ENCODE assay signal across 12 mouse cellular contexts in the genomic region with DNA sequence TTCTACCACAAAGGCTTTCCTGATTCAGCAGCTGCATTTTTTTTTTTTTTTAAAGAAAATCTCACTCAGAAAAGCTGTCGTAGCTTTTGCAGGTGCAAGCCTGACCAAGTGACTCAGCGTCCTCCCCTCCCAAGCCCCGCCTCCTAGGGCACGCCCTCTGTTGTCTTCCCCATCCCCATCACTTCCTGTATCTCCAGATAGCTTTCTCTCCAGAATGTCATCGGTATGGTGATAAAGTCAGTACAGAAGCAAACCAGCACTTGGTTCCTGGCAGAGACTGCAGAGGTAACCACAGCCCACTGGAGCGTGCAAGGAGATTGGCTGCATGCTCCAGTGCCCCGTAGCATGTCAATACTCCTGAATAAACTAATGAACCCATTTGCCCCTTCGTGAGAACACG.
DNase-seq lines count a peak whose midpoint lies in the region; ATAC-seq and TF ChIP-seq lines count a peak whose summit lies in the region.
"Had no signal": no experiment of that assay in that cellular context is flagged by ENCODE, and none has a peak within 500 bp of the region (broad histone marks: within the 10 kb centered on the region; RNA-seq: fewer than 3 reads in every experiment).

No protein-coding gene starts in this region.

- no peaks in the 10 kb centered on the region for H3K4me1 ChIP-seq in liver, embryonic 14.5 days (replicated peaks; ENCODE audit: control insufficient read depth in 2 of 2, insufficient read depth in 2 of 2, low read length in 1 of 2)
- H3K4me1 ChIP-seq in midbrain, postnatal 0 days (ENCODE audit: insufficient read depth, low read length): no peaks in the 10 kb centered on the region

- no peaks in the 10 kb centered on the region for H3K27me3 ChIP-seq in liver, embryonic 14.5 days (ENCODE audit: control insufficient read depth, insufficient read depth, low read length)
- no peaks in the 10 kb centered on the region for H3K27me3 ChIP-seq in midbrain, postnatal 0 days (ENCODE audit: insufficient read depth, low read length)
- H3K27me3 ChIP-seq: neural tube, embryonic 13.5 days had no signal

- H3K27ac ChIP-seq in liver, embryonic 14.5 days: no peak overlapping the region
- no peak overlapping the region for H3K27ac ChIP-seq in midbrain, postnatal 0 days (ENCODE audit: low read depth, low read length)
- H3K27ac ChIP-seq: neural tube, embryonic 13.5 days had no signal

- peak; percentile 1 for DNase-seq in lung, postnatal 14 days
- no peak for DNase-seq in lung, postnatal 4 days
- DNase-seq in c-Kit-positive CD71-positive TER-119-positive erythroid progenitor cells, embryonic 14.5 days (ENCODE audit: low spot score): peak; percentile 4
- DNase-seq in liver, embryonic 14.5 days (ENCODE audit: low read depth in 3 of 3, low spot score in 3 of 3): peak in 2 of 3 experiments; percentile 4 to 5
- peak; percentile 78 for DNase-seq in thymus, postnatal 25 days
- DNase-seq in right cerebral cortex, postnatal 25 days: no peak
- no peak for DNase-seq in midbrain, postnatal 0 days (ENCODE audit: low spot score)
- no peak for DNase-seq in gastrocnemius, postnatal 4 days (ENCODE audit: low spot score in 2 of 2)
- DNase-seq: cerebellum, adult 9-11 months had no signal

- ATAC-seq in liver, embryonic 14.5 days (ENCODE audit: insufficient read depth): no peak
- no peak for ATAC-seq in midbrain, postnatal 0 days (ENCODE audit: low FRiP score)

- WGBS in liver, embryonic 14.5 days (ENCODE audit: insufficient replicate concordance): 18% methylated on average over 9 of the region's 9 CpGs
- 73% methylated on average over 9 of the region's 9 CpGs for WGBS in midbrain, postnatal 0 days

- TF ChIP-seq CTCF in liver, embryonic 14.5 days (IDR thresholded peaks at IDR 0.05; ENCODE audit: low read depth): no peak
- no peak for TF ChIP-seq CTCF in midbrain, postnatal 0 days (IDR thresholded peaks at IDR 0.05)

- H3K4me2 ChIP-seq in liver, embryonic 14.5 days (ENCODE audit: low read depth): no peak overlapping the region
- H3K4me2 ChIP-seq in midbrain, postnatal 0 days (ENCODE audit: low read depth, low read length, poor library complexity, severe bottlenecking): no peak overlapping the region
- H3K4me2 ChIP-seq: midbrain, embryonic 11.5 days; neural tube, embryonic 13.5 days had no signal

- H3K9ac ChIP-seq in liver, embryonic 14.5 days (replicated peaks): no peak overlapping the region
- H3K9ac ChIP-seq in midbrain, postnatal 0 days (replicated peaks; ENCODE audit: low read length, poor library complexity, severe bottlenecking): no peak overlapping the region
- H3K9ac ChIP-seq: neural tube, embryonic 13.5 days had no signal

- no peaks in the 10 kb centered on the region for H3K36me3 ChIP-seq in liver, embryonic 14.5 days (replicated peaks; ENCODE audit: control insufficient read depth, insufficient read depth, low read depth)
- no peaks in the 10 kb centered on the region for H3K36me3 ChIP-seq in midbrain, postnatal 0 days (ENCODE audit: insufficient read depth, low read length)
- H3K36me3 ChIP-seq: neural tube, embryonic 13.5 days had no signal

- H3K9me3 ChIP-seq in liver, embryonic 14.5 days (ENCODE audit: control insufficient read depth, low read length): no peaks in the 10 kb centered on the region
- H3K9me3 ChIP-seq in midbrain, postnatal 0 days (ENCODE audit: low read length): no peaks in the 10 kb centered on the region
- H3K9me3 ChIP-seq: neural tube, embryonic 13.5 days had no signal

- no peak for TF ChIP-seq EP300 in liver, embryonic 14.5 days (IDR thresholded peaks at IDR 0.05; ENCODE audit: low read depth)

- no peak overlapping the region for H3K4me3 ChIP-seq in liver, embryonic 14.5 days (ENCODE audit: insufficient read depth in 1 of 2, low read depth in 2 of 2, low read length in 2 of 2)
- H3K4me3 ChIP-seq in midbrain, postnatal 0 days (ENCODE audit: low read depth, low read length): no peak overlapping the region
- H3K4me3 ChIP-seq: erythroblast, embryonic 14.5 days; neural tube, embryonic 13.5 days had no signal

Comparison
In these comparisons a context has a peak if more than half of its experiments do, and no peak if none do; other contexts are left out.
1. DNase-seq: peak in lung, postnatal 14 days (single experiment), c-Kit-positive CD71-positive TER-119-positive erythroid progenitor cells, embryonic 14.5 days (single experiment), liver, embryonic 14.5 days (2 of 3) and thymus, postnatal 25 days (single experiment); none in lung, postnatal 4 days (0 of 2), right cerebral cortex, postnatal 25 days (single experiment), midbrain, postnatal 0 days (single experiment) and gastrocnemius, postnatal 4 days (0 of 2).